Mouse (Mus musculus): ENCODE results near the gene Eid2b. TPM values are rescaled to one million over a fixed set of nuclear protein-coding genes. Genes with fewer than 3 reads are reported as not detected.

Gene Eid2b
- polyA plus RNA-seq (2015; fragmentation: Nextera tagmentation; extraction: Ambion mirVana) = 7.9 and 9.2 TPM in 2 replicates

GRCm38 (mm10) chr7:28277615-28278278 is at the start of gene Eid2b:
Gene Eid2b (plus strand): TSS chr7:28277739.

GRCm38 (mm10) chr7:28267129-28268041 is 10.2 kb upstream of the Eid2b start, which contains the start of gene Eid2:
Gene Eid2 (plus strand): TSS chr7:28267881.

GRCm38 (mm10) chr7:28290638-28291590 is 13.4 kb downstream of the Eid2b start, which contains the start of gene Selenov:
Gene Selenov (minus strand): TSS chr7:28291186.

GRCm38 (mm10) chr7:28301616-28302433 is 24.3 kb downstream of the Eid2b start, which contains the start of gene Dll3:
Gene Dll3 (minus strand): TSS chr7:28302238.

GRCm38 (mm10) chr7:28311926-28312543 is 34.5 kb downstream of the Eid2b start, which contains the start of gene Timm50:
Gene Timm50 (minus strand): TSS chr7:28312072.

Other genes with a start within 250 kb of the Eid2b start
- gene Psmc4, start 227.6 kb upstream of the Eid2b start, polyA plus RNA-seq (2015; fragmentation: Nextera tagmentation; extraction: Ambion mirVana) = 189 TPM in 2 replicates
- gene Fcgbp, start 206.5 kb upstream of the Eid2b start, polyA plus RNA-seq (2015; fragmentation: Nextera tagmentation; extraction: Ambion mirVana) = 0.45 and 0.64 TPM in 2 replicates
- 0.07 and 0.08 TPM in 2 replicates for gene 9530053A07Rik, start 148.3 kb upstream of the Eid2b start, polyA plus RNA-seq (2015; fragmentation: Nextera tagmentation; extraction: Ambion mirVana)
- gene Fbl, start 108.0 kb upstream of the Eid2b start, polyA plus RNA-seq (2015; fragmentation: Nextera tagmentation; extraction: Ambion mirVana) = 56.9 and 59.0 TPM in 2 replicates
- gene Dyrk1b, start 98.3 kb upstream of the Eid2b start, polyA plus RNA-seq (2015; fragmentation: Nextera tagmentation; extraction: Ambion mirVana) = 5.0 and 7.3 TPM in 2 replicates
- gene Eid2, start 9.9 kb upstream of the Eid2b start, polyA plus RNA-seq (2015; fragmentation: Nextera tagmentation; extraction: Ambion mirVana) = 2.6 and 4.0 TPM in 2 replicates
- gene Selenov, start 13.4 kb downstream of the Eid2b start, polyA plus RNA-seq (2015; fragmentation: Nextera tagmentation; extraction: Ambion mirVana) = 0.37 TPM in 1 of 2 replicates, not detected in the other
- 0.17 TPM in 1 of 2 replicates, not detected in the other for gene Dll3, start 24.5 kb downstream of the Eid2b start, polyA plus RNA-seq (2015; fragmentation: Nextera tagmentation; extraction: Ambion mirVana)
- 59.0 and 64.6 TPM in 2 replicates for gene Timm50, start 34.3 kb downstream of the Eid2b start, polyA plus RNA-seq (2015; fragmentation: Nextera tagmentation; extraction: Ambion mirVana)
- gene Supt5, start 61.0 kb downstream of the Eid2b start, polyA plus RNA-seq (2015; fragmentation: Nextera tagmentation; extraction: Ambion mirVana) = 43.2 and 47.1 TPM in 2 replicates
- 718 and 753 TPM in 2 replicates for gene Rps16, start 72.9 kb downstream of the Eid2b start, polyA plus RNA-seq (2015; fragmentation: Nextera tagmentation; extraction: Ambion mirVana)
- gene Plekhg2, start 94.9 kb downstream of the Eid2b start, polyA plus RNA-seq (2015; fragmentation: Nextera tagmentation; extraction: Ambion mirVana) = 47.1 and 61.8 TPM in 2 replicates
- gene Zfp36, start 102.5 kb downstream of the Eid2b start, polyA plus RNA-seq (2015; fragmentation: Nextera tagmentation; extraction: Ambion mirVana) = 49.3 and 49.5 TPM in 2 replicates
- 31.0 and 32.3 TPM in 2 replicates for gene Med29, start 115.0 kb downstream of the Eid2b start, polyA plus RNA-seq (2015; fragmentation: Nextera tagmentation; extraction: Ambion mirVana)
- 59.8 and 81.5 TPM in 2 replicates for gene Paf1, start 115.2 kb downstream of the Eid2b start, polyA plus RNA-seq (2015; fragmentation: Nextera tagmentation; extraction: Ambion mirVana)
- 15.1 and 21.8 TPM in 2 replicates for gene Gmfg, start 159.7 kb downstream of the Eid2b start, polyA plus RNA-seq (2015; fragmentation: Nextera tagmentation; extraction: Ambion mirVana)
- gene Lrfn1, start 174.2 kb downstream of the Eid2b start, polyA plus RNA-seq (2015; fragmentation: Nextera tagmentation; extraction: Ambion mirVana) = 1.3 and 1.4 TPM in 2 replicates
- not detected in 2 replicates for gene Ifnl2, start 232.7 kb downstream of the Eid2b start, polyA plus RNA-seq (2015; fragmentation: Nextera tagmentation; extraction: Ambion mirVana)
- gene Ifnl3, start 245.1 kb downstream of the Eid2b start, polyA plus RNA-seq (2015; fragmentation: Nextera tagmentation; extraction: Ambion mirVana) = not detected in 2 replicates

All from urinary bladder, postnatal 0 days (tissue).